Mouse (Mus musculus) ES-Bruce4 (cell line): ENCODE measurements around the gene Mtx1.

ENCODE experiments used
- CTCF ChIP-seq: IDR thresholded peaks from one replicate; pipeline ENCODE4 v1.8.1; 2011; ENCODE audit warnings: low read depth, low read length
- EP300 ChIP-seq: IDR thresholded peaks from 2 replicates; pipeline ENCODE4 v1.6.1; 2011; ENCODE audit warnings: low read depth, low read length; ENCODE audit not compliant: insufficient read depth
- POLR2A ChIP-seq: IDR thresholded peaks from one replicate; pipeline ENCODE4 v1.8.1; 2011; ENCODE audit warnings: low read length; ENCODE audit not compliant: insufficient read depth

- no peak for TF ChIP-seq POLR2A
- TF ChIP-seq CTCF, result no peak
- no peak for TF ChIP-seq EP300
These were observed 36.5 kb downstream of the Mtx1 start for GRCm38 (mm10) chr3:89190436-89190835.
